Mouse (Mus musculus) embryonic facial prominence, embryonic 15.5 days (tissue): ENCODE data around the gene Lrmda. TPM values are rescaled to one million over a fixed set of nuclear protein-coding genes. Genes with fewer than 3 reads are reported as not detected.

ENCODE experiments used
- microRNA-seq: library from miRNA; unstranded; fragments of <30 nt; microRNA quantifications from one replicate; pipeline ENCODE4, GENCODE M21; 2016; ENCODE audit warnings: borderline number of aligned reads
- polyA plus RNA-seq: library from polyadenylated mRNA; unstranded; fragments of >200 nt; fragmentation: Nextera tagmentation; extraction: Ambion mirVana; gene quantifications from 2 replicates; pipeline ENCODE4 v1.2.1, GENCODE M21; 2015

Lrmda gene
- polyA plus RNA-seq, 1 experiment from 2014 or later, result 0.64 TPM

Small RNA genes within 50 kb of the gene (microRNA-seq; reads per million reads assigned to microRNA genes)
- not detected for gene Gm27532

Other genes starting within 250 kb of the Lrmda start
- gene Vdac2, start 194.5 kb upstream of the Lrmda start, polyA plus RNA-seq, result 221 and 226 TPM in 2 replicates
- gene Comtd1, start 170.7 kb upstream of the Lrmda start, polyA plus RNA-seq, result 20.4 and 20.7 TPM in 2 replicates
- gene Zfp503, start 30.1 kb upstream of the Lrmda start, polyA plus RNA-seq, result 26.1 and 27.0 TPM in 2 replicates